Mouse (Mus musculus) right cerebral cortex, postnatal 4 days (tissue): ENCODE data around the gene Bcar1.
A peak's percentile ranks its signal among the peaks of the same experiment; 100 is the strongest.

Experiments
- DNase-seq: peaks from one replicate; pipeline ENCODE4 v3.0.0-alpha.2; 2022

Gene Bcar1

DNA sequence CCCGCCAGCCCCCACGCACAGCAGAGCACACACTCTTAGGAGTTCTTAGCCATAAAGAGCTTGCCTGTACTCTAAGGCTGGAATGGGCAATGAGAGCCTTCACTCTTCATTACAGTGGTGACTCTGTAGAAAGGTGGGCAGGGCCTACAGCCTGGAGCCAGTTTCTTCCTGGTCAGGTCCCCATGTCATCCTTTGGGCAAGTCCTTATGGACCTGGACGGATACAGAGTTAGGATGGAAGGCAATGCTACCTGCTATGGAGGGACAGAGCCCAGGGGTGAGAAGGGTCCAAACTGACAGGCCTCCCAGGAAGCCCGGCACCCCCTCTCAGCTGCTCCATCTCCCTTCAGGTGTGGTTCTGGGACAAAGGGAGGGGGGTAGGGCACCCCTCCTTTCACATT is 7.8 kb downstream of the Bcar1 start:
- no peak for DNase-seq

DNA sequence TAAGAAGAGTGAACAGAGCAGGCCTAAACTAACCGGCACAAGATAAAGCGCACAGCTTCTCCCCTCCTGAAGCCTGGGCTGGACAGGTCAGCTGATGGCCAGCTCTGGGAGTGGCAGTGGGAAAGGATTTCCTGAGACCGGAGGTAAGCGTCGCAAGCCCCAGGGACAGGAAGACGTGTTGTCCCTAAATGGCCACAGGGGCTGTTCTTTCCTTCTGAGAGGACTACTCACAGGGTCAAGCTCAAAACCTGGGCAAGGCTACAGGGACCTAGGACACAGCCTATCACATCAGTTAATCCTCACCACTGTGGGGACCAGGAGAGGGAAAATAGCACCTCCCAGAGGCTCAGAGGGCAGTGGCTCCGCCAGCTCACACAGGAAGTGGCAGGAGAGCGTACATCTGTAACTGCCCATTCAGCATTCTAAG is 8.3 kb downstream of the Bcar1 start:
- no peak for DNase-seq

DNA sequence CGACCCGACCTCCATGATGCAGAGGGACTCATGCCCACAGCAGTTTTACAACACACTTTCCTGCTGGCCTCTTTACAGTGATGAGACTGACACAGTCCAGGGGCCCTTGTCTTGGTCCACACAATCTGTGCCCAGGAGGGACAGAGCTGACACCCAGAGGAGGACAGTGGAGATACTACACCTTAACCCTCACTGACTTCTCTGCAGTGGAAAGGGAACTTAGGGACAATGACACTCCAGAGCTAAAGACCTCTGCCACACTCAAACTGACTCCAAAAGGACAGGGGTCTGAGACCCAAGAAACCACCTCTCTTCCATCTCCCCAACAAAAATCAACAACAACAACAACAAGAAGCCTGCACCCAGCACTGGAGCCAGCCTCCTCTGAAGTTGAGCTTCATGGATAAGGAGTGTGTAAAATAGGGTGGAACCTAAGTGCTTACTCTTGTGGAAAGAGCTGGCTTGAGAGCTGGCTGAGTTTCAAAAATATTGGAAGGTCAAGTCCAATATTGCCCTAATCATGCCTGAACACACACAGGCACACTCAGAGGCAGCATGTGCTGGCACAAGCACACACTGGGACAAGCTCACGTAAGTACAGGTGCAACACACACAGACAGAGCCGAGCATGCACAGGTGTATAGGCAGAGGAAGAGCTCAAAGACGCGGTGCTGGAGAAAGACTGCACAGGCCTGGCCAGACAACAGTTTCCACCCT is 9.2 kb downstream of the Bcar1 start:
- no peak for DNase-seq

DNA sequence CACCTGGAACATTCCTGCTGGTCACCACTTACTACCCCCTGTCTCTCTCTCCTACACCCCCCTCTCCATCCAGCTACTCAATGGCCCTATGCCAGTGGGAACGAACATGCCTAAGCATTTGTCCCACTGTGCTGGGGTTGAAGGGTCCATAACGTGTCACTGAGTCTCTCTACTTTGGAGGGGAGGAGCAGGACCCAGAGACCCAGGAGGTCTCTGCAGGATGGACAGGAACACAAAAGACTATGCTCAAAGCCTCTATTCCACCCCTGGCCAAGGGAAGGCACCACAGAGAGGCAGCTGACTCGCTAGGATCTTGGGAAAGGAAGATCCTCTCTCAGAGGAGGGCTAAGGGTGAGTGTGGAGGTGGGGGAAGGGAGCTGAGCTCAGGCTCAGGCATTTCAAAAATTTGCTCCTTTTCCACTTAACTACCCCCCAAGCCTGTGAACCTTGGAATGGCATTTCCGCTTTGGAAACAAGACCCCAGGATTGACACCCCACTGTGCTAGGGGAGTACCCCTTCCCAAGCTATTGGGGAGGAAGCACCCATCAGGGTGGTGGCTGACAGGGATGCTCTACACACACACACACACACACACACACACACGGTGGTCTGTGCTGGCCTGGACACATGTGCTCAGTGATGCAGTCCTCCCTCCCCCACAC is 9.9 kb downstream of the Bcar1 start:
- no peak for DNase-seq

DNA sequence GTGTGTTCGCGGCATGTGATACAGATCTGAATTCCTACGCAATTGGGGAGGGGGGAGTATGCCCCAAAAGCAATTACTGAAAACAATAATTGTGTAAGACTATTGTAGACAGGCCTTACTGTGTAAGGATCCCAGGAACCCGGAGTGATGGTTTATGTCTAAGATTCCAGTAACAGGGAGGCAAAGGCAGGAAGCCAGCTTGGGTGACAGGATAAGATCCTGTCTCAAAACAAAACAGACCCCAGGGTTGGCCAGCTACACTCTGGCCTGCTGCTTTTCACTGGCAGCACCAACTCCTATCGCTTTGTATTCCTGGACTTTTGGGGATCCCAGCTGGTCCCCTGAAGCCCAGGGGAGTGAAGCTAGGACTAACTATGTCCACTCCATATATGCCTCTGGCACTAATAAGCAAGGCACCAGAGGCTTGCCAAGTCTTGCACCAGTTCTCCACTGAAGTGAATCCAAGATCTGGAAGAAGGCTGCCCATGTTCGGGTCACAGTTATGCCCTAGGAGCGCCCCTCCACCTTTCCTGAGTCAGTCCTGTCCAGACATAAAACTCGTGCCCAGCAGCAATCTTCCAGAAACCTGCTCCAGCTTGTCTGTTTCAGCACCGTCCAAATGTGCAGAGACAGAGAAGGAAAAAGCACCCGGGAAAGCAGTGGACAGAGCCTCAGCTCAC is 11.1 kb downstream of the Bcar1 start:
- no peak for DNase-seq

DNA sequence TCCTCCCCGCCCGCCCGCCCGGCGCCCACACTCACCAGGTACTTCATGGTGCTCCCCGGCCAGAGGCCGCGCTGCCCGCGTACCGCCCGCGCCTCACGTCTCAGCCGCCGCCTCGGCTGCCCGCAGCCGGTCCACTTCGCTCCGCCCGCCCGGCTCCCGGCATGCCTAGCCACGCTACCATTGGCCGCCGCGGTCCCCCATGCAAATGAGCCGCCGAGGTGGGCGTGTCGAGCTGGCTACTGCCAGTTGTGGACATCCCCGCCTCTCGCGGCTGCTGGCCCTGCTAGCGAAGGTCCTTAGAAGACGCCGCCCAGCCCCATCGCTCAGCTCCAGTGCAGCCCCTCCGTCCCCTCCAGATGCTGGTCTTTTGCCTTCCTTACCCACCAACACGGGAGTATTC is 11.6 kb downstream of the Bcar1 start:
- DNase-seq, result peak; percentile 91

DNA sequence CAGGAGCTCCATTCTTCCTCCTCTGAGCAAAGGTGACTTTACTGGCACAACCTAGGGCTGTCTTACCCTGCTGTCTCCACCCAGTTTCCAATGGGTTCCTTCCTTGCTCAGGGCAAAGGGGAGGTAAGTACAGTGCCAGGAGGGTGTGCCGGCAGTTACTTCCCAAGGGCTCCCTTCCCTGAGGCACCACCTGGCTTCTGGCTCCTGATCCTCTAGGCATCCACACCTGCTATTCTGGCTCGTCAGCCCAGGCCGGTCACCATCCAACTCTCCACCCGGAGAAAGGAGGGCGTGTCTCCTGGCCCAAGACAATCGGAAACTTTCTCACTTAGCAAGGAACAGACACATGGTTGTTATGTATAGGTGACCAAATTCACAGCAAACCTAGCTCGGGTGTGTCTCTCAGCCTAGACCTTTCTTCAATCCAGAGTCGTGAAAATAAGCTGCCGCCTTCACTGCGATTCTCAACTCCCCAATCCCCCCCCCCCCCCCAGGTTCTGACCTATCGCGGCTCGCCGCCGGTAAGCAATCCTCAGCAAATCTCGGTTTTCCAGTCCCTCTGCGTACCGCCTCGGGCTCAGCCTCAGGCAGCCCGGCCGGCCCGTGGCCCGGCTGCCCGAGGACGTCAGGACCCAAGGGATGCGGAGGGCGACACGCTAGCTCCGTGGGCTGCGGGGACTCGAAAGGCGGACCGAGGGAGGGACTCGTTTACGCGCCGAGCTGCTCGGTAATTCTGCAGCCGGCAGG is 12.2 kb downstream of the Bcar1 start:
- no peak for DNase-seq

DNA sequence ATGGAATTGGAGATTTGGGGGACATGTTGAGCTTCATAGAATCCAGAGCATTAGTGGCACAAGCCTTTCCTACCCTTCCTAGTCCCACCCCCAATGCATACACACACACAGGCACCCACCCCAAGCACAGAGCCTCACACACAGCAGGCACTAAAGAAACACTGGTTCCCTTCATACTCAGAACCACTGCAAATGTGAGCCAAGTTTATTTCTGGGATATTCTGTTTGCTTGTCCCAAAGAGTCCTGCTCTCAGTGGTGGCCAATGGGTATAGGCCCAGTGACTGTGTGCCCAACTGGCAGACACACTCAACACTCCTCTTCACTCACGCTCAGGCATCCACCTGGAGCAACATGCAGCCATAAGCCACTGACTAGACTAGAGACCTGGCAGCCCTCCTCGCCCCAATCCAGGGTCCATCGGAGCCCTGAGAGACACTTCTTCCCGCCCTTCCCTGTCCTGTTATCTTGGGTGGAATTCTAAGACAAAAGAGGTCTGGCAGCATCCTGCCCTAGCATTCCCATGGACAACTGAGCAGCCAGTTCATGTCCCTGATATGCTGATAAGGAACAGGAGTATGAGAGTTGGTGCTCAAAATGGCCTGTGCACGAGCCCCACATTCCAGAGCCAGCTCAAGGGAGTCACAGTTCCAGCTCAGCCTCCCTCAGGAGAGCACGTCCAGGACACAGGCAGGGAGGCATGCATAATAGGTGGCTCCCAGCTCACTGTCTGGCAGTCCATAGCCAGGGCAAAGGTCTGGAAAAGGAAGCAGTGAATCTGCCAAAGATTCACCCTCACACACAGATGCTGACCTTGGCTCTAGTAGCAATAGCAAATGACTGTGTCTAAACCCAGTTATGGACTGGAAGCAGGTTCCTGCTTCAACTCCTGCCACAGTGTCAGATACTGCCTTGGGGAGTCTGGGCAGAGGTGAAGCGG is 14.1 kb downstream of the Bcar1 start:
- no peak for DNase-seq

DNA sequence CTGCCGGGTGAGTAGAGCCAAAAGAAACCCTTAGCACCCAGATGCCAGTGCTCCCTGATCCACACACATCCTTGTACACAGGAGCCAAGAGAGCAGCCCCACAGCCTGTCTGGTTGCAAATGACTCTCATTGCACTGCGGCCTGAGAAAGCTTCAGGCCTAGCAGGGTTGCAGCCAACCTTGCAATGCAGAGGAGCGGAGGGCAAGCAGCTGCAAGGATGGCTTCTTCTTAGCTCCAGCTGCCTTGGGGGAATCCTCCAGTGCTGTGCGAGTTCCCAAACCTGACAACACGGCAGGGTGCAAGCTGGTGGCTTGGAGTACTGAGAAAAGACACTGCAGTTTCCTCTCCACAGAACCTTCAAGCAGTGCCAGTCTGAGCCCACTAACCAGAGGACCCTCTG is 15.1 kb downstream of the Bcar1 start:
- DNase-seq, result no peak

DNA sequence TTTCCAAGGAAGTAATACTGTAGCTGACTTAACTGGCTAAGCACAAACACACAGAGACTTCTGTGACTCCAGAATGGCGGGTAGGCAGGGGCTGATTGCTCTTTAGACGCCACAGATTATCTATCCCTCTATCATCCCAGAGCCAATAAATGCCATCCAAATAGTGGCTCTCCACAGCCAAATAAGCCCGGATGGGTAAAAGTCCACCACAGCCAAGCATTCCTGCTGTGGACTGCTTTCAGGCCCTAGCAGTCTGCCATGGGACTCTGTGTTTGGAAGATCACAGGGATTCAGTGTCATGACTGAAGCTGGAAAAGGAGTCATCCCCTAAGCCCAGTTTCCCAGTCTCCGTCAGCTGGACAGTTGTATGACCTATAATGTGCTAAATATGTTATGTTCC is 16.1 kb downstream of the Bcar1 start:
- no peak for DNase-seq

DNA sequence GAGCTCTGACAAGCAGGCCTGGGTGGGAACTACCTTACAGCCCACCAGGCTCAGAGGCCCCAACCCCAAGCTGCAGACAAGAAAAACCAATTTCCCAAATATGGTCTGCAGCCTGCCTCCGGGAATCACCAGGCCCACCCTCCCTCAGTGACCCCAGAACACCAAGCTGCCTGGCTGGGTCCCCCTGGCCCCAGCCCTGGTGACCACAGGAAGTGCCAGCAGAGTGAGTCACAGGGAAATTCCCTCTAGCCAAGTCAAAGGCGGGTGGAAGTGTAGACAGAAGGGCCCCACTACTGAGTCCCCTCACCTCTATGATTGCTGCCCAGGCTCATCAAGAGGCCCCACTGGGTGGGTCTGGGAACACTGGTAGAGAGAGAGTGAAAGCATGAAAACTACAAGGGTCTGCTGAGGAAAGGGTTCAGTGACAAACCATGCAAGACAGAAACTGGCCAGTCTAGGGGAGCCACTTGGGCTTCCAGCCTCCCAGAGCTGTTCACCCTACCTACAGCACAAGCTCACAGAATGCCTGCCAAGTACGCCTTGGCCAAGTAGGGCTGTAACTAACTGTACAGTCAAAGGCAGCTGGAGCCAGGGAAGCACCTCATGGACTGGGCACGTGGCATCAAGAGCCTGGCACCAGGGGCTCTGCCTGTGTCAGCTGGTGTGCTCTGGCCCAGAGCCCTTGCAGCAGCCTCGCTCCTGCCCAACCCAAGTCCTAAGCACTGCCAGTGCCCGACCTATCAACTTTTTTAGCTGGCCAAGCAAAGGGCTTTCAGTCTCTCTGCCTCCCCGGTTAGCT is 17.3 kb downstream of the Bcar1 start:
- DNase-seq, result no peak

DNA sequence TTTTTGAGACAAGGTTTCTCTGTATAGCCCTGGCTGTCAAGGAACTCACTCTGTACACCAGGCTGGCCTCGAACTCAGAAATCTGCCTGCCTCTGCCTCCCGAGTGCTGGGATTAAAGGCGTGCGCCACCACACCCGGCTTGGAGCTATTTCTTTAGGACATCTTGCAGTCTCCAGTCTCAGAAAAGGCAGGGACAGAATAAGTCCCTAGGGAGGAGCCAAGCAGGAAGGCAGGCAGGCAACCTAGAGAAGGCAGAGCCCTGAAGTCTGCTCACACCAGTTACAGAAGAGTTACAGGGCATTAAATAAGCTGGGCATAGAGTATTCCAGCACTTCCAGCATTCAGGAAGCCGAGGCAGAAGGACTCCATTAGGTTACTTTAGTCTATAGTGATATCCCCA is 18.3 kb downstream of the Bcar1 start:
- DNase-seq, result no peak

DNA sequence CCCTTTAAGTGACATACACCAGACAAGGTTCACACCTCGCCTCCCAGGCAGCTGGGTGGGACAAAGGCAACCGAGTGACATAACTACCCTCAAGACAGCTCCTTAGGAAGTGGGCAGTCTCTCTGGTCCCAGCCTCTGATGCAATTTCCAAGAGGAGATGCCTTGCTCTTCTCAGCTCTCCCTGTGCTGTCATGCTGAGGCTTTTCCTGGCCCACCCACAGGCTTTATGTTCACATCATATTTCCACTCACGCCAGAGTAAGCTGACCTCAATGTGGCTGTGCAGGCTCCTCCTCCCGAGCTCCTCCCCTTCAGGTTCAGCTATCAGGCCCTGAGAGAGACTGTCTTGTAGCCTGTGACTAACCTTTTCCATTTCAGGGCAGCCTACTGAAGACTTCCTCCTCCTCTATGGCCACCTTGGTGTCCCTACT is 23.5 kb downstream of the Bcar1 start:
- DNase-seq, result no peak

DNA sequence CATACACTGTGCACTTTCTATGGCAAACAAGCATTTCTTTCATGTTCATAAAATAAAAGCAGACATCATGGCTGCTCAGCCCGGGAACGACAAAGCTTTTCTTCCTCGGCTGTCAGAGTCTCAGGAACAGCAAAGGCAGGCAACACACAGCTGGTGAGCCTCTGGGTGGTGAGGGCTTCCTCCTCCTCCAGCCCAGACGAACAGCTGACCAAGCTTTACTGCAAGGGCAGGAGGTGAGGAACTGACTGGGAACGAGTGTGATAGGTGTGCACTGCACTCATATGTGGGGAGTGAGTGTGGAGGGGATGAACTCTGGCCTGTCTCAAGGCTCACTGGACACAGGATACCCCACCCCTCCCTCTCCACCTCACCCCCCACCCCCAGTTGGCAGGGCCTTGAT is 24.7 kb downstream of the Bcar1 start:
- DNase-seq, result no peak

DNA sequence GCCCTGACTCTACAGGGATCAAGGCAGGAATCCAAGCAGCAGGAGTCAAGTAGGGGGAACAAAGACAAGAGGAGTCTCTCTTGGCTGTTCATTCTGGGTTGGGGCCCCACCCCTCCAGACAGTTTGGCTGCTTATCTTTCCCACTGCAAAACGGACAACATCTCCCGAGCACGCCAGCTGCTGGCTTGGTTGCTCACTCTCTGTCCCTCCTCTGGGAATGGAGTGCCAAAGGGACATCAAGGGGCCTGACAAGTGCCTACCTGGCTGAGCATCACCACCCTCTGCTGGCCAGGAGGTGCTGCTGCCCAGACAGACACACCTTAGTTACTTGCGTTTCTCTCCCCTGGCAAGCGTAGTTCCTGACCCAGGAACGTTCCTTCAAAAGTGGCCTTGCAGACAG is 25.7 kb downstream of the Bcar1 start:
- DNase-seq, result no peak

DNA sequence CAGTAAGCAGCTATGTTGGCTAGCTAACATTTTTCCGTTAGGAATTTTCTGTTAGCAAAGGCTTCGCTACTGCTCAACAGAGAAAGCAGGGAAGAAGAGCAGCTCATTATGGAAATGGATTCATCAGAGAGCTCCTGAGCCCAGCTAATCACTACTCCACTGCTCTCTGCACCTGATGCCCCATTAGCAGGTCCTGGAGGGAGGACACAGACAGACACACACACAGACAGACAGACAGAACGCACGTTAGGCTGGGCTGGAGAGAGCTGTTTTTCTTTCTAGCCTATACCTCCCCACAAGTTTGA is 26.2 kb downstream of the Bcar1 start:
- DNase-seq, result no peak

DNA sequence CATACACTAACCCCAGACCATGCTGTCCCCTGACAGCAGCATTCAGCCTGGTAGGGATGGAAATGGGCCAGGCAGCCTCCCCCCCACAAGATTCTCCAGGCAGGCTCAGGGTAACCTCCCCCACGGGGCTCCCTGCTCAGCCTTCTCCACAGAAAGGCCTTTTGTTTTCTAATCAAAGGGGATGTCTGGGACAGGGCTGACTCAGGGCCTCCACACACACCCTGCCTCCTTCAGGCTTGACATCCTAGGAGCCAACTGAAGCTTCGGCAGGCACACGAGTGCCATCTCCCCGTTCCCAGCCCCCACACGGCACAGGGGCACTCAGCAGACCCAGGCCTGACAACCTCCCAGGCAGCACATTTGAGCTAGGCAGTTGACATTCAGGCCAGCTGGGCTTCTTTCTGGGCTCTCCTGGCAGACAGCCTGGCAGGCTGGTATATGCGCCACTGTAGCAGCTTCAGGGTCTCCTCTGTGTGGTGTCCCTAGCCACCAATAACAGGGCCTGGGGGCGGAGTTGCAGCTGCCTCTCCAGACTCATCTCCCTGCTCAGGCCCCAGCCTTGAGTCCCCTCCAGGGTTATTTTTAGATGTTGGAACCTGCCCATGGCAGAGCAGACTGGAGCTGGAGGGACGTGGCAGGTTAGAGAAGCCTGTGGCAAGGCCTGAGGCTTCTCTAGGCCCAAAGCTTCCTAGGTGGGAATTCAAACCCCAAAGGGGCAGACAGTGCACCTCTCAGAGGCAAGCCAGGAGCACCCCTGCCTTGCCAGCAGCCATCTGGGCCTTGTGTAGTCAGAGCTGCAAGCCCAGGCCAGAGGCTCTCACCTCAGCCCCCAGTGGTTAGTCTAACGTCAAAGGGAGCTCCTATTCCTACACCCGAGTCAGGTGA is 26.8 kb downstream of the Bcar1 start:
- peak; percentile 68 for DNase-seq

DNA sequence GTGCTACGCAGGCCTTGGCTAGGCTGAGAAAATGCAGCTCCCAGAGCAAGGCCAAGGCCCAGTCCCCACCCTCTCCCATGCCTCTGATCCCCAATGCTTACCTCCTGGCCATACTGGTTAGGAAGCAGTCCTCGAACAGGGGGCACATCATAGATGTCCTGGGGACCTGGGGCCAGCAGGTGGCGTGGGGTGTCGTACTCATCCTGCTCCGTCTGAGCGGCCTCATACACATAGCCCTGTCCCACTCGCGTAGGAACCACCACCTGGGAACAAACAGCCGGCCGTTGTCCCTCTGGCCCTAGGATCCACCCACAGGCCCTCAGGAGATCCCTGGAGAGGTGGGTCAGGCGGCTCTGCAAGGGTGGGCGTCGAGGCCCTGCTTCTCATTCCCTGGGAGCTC is 28.1 kb downstream of the Bcar1 start:
- DNase-seq, result no peak

DNA sequence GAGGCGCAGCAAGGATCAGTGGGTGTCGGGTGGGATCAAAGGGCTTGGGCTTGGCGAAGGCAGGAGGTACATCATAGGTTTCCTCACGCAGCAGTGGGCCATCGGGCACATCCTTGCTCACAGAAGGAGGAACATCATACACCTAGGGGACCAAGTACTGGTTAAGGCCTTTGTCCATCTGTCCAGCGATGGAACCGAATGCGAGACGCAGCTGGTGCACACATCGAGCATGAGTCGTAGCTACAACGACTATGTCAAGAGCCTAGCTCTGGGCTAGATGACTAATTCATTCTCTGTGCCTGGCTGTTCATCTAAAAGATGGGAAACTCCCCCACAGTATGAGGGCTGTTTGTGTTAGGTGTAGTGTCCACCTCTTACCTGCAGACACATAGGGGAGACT is 29.3 kb downstream of the Bcar1 start:
- DNase-seq, result no peak

DNA sequence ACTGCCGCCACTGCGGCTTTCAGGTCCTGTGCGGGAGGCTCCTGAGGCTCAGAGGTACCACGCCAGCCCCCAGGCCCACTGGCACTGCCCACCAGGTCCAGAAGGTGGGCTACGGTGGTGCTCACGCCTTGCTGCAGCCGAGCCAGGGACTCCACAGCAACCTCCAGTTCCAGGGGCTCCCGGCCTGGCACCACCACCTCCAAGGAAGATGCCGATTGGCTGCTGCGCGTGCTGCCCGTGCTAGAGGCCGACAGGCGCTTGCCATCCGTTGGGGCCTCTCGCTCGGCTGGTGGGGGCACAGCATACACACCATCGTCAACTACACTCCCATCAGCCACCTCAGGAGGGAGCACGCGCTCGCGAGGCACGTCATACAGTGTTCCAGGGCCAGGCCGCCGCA is 29.8 kb downstream of the Bcar1 start:
- no peak for DNase-seq

DNA sequence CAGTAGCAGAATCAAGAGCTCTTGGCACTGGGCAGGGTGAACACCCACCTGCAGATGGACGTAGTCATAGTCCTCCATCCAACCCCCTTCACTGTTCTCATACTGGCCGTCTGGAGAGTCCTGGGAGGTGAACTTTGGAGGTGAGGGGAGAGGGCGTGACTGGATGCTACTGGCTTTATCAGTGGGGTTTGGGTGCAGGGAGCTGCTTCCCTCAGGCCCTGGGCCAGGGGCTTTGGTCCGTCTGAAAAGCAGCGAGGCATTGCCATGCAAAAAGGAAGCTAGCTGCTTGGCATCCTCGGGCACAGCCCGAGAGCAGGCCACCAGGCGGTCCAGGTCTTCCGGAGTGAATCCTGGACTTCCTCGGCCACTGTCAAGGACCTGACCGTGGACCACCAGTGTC is 30.3 kb downstream of the Bcar1 start:
- DNase-seq, result no peak
